Mouse (Mus musculus) kidney, embryonic 15.5 days (tissue): ENCODE measurements around the gene Dtl. TPM values are rescaled to one million over a fixed set of nuclear protein-coding genes. Genes with fewer than 3 reads are reported as not detected.
A peak's percentile ranks its signal among the peaks of the same experiment; 100 is the strongest.

Experiments
- ATAC-seq: fragments of 200-750 bp; cut with Nextera tagmentation; replicated peaks from 2 replicates; pipeline ENCODE4 v1.8.0; 2017; ENCODE audit warnings: moderate TSS enrichment; ENCODE audit not compliant: low FRiP score
- H3K27ac ChIP-seq: fragments of 300-500 bp; sonication (generic); 2 replicates; pipeline ENCODE4 v1.5.1; 2015; ENCODE audit warnings: mild to moderate bottlenecking, inconsistent platforms
- H3K27me3 ChIP-seq: fragments of 300-500 bp; sonication (generic); 2 replicates; pipeline ENCODE4 v1.6.1; 2015; ENCODE audit warnings: inconsistent platforms
- H3K36me3 ChIP-seq: fragments of 300-500 bp; sonication (generic); 2 replicates; pipeline ENCODE4 v1.6.1; 2015; ENCODE audit warnings: inconsistent platforms
- H3K4me1 ChIP-seq: fragments of 300-500 bp; sonication (generic); 2 replicates; pipeline ENCODE4 v1.6.1; 2015; ENCODE audit warnings: inconsistent platforms
- H3K4me2 ChIP-seq: fragments of 300-500 bp; sonication (generic); 2 replicates; pipeline ENCODE4 v1.6.1; 2015; ENCODE audit warnings: moderate library complexity, mild to moderate bottlenecking, inconsistent platforms
- H3K4me3 ChIP-seq: fragments of 300-500 bp; sonication (generic); replicated peaks from 2 replicates; pipeline ENCODE4 v1.5.1; 2015; ENCODE audit warnings: mild to moderate bottlenecking, inconsistent platforms
- H3K9ac ChIP-seq: fragments of 300-500 bp; sonication (generic); 2 replicates; pipeline ENCODE4 v1.6.1; 2015; ENCODE audit warnings: mild to moderate bottlenecking, inconsistent platforms
- H3K9me3 ChIP-seq: fragments of 300-500 bp; sonication (generic); replicated peaks from 2 replicates; pipeline ENCODE4 v1.6.1; 2016; ENCODE audit warnings: inconsistent platforms
- WGBS: fragments of 180-500 bp; shearing (Covaris S2); methylation state at CpG from one replicate; pipeline ENCODE4 v1.1.7; 2015; ENCODE audit warnings: mixed read lengths; 5-methylcytosine and 5-hydroxymethylcytosine counted together
- polyA plus RNA-seq: library from polyadenylated mRNA; unstranded; fragments of >200 nt; fragmentation: Nextera tagmentation; extraction: Ambion mirVana; gene quantifications from 2 replicates; pipeline ENCODE4 v1.2.1, GENCODE M21; 2015

Gene Dtl
- polyA plus RNA-seq, 1 experiment from 2014 or later = 59.7 TPM

- Histone ChIP-seq H3K4me3 (peak overlapping the region; percentile 96), H3K9ac (peak overlapping the region; percentile 84), H3K9me3 (0 out of 2 replicates have a peak, but pooled peaks cover 1% of the 10 kb centered on the region), H3K27ac (peak overlapping the region; percentile 97), H3K4me2 (peak overlapping the region; percentile 74), H3K27me3 (no peaks in the 10 kb centered on the region), H3K4me1 (peaks cover 31% of the 10 kb centered on the region), H3K36me3 (peaks cover 20% of the 10 kb centered on the region)
- 0% methylated on average over 52 of the region's 52 CpGs for WGBS
- ATAC-seq = peak; percentile 61
Measured at GRCm38 (mm10) chr1:191574871-191575457, 380 bp downstream of the Dtl start.

GRCm38 (mm10) chr1:191573906-191574639 is 1.3 kb downstream of the Dtl start:
- H3K9ac ChIP-seq = peak overlapping the region; percentile 84
- ATAC-seq = no peak
- H3K4me2 ChIP-seq = peak overlapping the region; percentile 74
- peaks cover 31% of the 10 kb centered on the region for H3K4me1 ChIP-seq
- H3K27me3 ChIP-seq = no peaks in the 10 kb centered on the region
- H3K4me3 ChIP-seq = peak overlapping the region; percentile 96
- H3K36me3 ChIP-seq = peaks cover 21% of the 10 kb centered on the region
- no peaks in the 10 kb centered on the region for H3K9me3 ChIP-seq
- H3K27ac ChIP-seq = peak overlapping the region; percentile 97
- WGBS = 1% methylated on average over 13 of the region's 13 CpGs

- 88% methylated on average over 3 of the region's 3 CpGs for WGBS
Measured at GRCm38 (mm10) chr1:191570415-191570814, 4.9 kb downstream of the Dtl start.

GRCm38 (mm10) chr1:191569625-191570024 is 5.7 kb downstream of the Dtl start:
- 92% methylated on average over 2 of the region's 2 CpGs for WGBS
- H3K27me3 ChIP-seq = no peaks in the 10 kb centered on the region

More at GRCm38 (mm10) chr1:191570415-191570814, 4.9 kb downstream of the Dtl start:
- Histone ChIP-seq H3K36me3 (peaks cover 37% of the 10 kb centered on the region), H3K4me3 (no peak overlapping the region), H3K27ac (no peak overlapping the region), H3K27me3 (no peaks in the 10 kb centered on the region), H3K4me2 (no peak overlapping the region), H3K9ac (no peak overlapping the region), H3K9me3 (no peaks in the 10 kb centered on the region), H3K4me1 (peaks cover 11% of the 10 kb centered on the region; the same call in 1 of the 2 replicates)
- ATAC-seq = no peak

GRCm38 (mm10) chr1:191567859-191568258 is 7.5 kb downstream of the Dtl start:
- H3K9ac ChIP-seq = no peak overlapping the region
- peaks cover 40% of the 10 kb centered on the region for H3K36me3 ChIP-seq
- no peaks in the 10 kb centered on the region for H3K27me3 ChIP-seq
- no peaks in the 10 kb centered on the region for H3K9me3 ChIP-seq
- WGBS = 100% methylated on average over 1 of the region's 1 CpGs
- no peak overlapping the region for H3K27ac ChIP-seq
- H3K4me3 ChIP-seq = no peak overlapping the region
- ATAC-seq = no peak
- H3K4me2 ChIP-seq = no peak overlapping the region
- H3K4me1 ChIP-seq = peaks cover 4% of the 10 kb centered on the region; the same call in 1 of the 2 replicates

More at GRCm38 (mm10) chr1:191569625-191570024, 5.7 kb downstream of the Dtl start:
- Histone ChIP-seq H3K4me3 (no peak overlapping the region), H3K9ac (no peak overlapping the region), H3K36me3 (peaks cover 40% of the 10 kb centered on the region), H3K27ac (no peak overlapping the region), H3K4me2 (no peak overlapping the region), H3K4me1 (peaks cover 11% of the 10 kb centered on the region; the same call in 1 of the 2 replicates), H3K9me3 (no peaks in the 10 kb centered on the region)
- no peak for ATAC-seq

GRCm38 (mm10) chr1:191562823-191563365 is 12.4 kb downstream of the Dtl start:
- Histone ChIP-seq H3K9me3 (no peaks in the 10 kb centered on the region), H3K4me1 (no peaks in the 10 kb centered on the region), H3K9ac (no peak overlapping the region), H3K27ac (no peak overlapping the region), H3K36me3 (peaks cover 51% of the 10 kb centered on the region), H3K4me3 (no peak overlapping the region), H3K4me2 (no peak overlapping the region), H3K27me3 (no peaks in the 10 kb centered on the region)
- 70% methylated on average over 6 of the region's 6 CpGs for whole genome bisulfite sequencing
- ATAC-seq = no peak

- ATAC-seq = no peak
- WGBS = 82% methylated on average over 5 of the region's 5 CpGs
Measured at GRCm38 (mm10) chr1:191559779-191560178, 15.6 kb downstream of the Dtl start.

GRCm38 (mm10) chr1:191557109-191557508 is 18.2 kb downstream of the Dtl start:
- no peak overlapping the region for H3K4me3 ChIP-seq
- no peak overlapping the region for H3K9ac ChIP-seq
- 76% methylated on average over 8 of the region's 8 CpGs for WGBS
- no peaks in the 10 kb centered on the region for H3K4me1 ChIP-seq
- no peaks in the 10 kb centered on the region for H3K9me3 ChIP-seq
- ATAC-seq = no peak
- H3K36me3 ChIP-seq = peaks cover 76% of the 10 kb centered on the region
- no peak overlapping the region for H3K27ac ChIP-seq
- H3K4me2 ChIP-seq = no peak overlapping the region
- no peaks in the 10 kb centered on the region for H3K27me3 ChIP-seq

More at GRCm38 (mm10) chr1:191559779-191560178, 15.6 kb downstream of the Dtl start:
- H3K27me3 ChIP-seq = no peaks in the 10 kb centered on the region
- peaks cover 62% of the 10 kb centered on the region for H3K36me3 ChIP-seq
- H3K9me3 ChIP-seq = no peaks in the 10 kb centered on the region
- H3K4me3 ChIP-seq = no peak overlapping the region
- H3K27ac ChIP-seq = no peak overlapping the region
- H3K4me1 ChIP-seq = no peaks in the 10 kb centered on the region
- H3K9ac ChIP-seq = no peak overlapping the region
- no peak overlapping the region for H3K4me2 ChIP-seq

- H3K4me2 ChIP-seq = no peak overlapping the region
- H3K36me3 ChIP-seq = peaks cover 67% of the 10 kb centered on the region
- no peaks in the 10 kb centered on the region for H3K27me3 ChIP-seq
- no peak for ATAC-seq
- no peaks in the 10 kb centered on the region for H3K4me1 ChIP-seq
- H3K9me3 ChIP-seq = no peaks in the 10 kb centered on the region
- H3K27ac ChIP-seq = no peak overlapping the region
- H3K9ac ChIP-seq = no peak overlapping the region
- WGBS = 82% methylated on average over 4 of the region's 4 CpGs
- H3K4me3 ChIP-seq = no peak overlapping the region
Measured at GRCm38 (mm10) chr1:191550786-191551185, 24.6 kb downstream of the Dtl start.

GRCm38 (mm10) chr1:191543747-191544146 is 31.6 kb downstream of the Dtl start:
- Histone ChIP-seq H3K9ac (no peak overlapping the region), H3K4me1 (no peaks in the 10 kb centered on the region), H3K36me3 (peaks cover 90% of the 10 kb centered on the region), H3K4me3 (no peak overlapping the region), H3K27me3 (no peaks in the 10 kb centered on the region), H3K9me3 (no peaks in the 10 kb centered on the region), H3K4me2 (no peak overlapping the region), H3K27ac (no peak overlapping the region)
- ATAC-seq = no peak
- WGBS = 89% methylated on average over 3 of the region's 3 CpGs

- no peaks in the 10 kb centered on the region for H3K4me1 ChIP-seq
- H3K9me3 ChIP-seq = no peaks in the 10 kb centered on the region
- WGBS = 90% methylated on average over 4 of the region's 4 CpGs
- no peaks in the 10 kb centered on the region for H3K27me3 ChIP-seq
- no peak overlapping the region for H3K9ac ChIP-seq
- ATAC-seq = no peak
- peaks cover 89% of the 10 kb centered on the region for H3K36me3 ChIP-seq
- no peak overlapping the region for H3K4me3 ChIP-seq
- no peak overlapping the region for H3K4me2 ChIP-seq
- no peak overlapping the region for H3K27ac ChIP-seq
Measured at GRCm38 (mm10) chr1:191541619-191542018, 33.7 kb downstream of the Dtl start.

- Histone ChIP-seq H3K27me3 (no peaks in the 10 kb centered on the region), H3K4me2 (no peak overlapping the region), H3K4me1 (no peaks in the 10 kb centered on the region), H3K9ac (no peak overlapping the region), H3K36me3 (peaks cover 89% of the 10 kb centered on the region), H3K4me3 (no peak overlapping the region), H3K27ac (no peak overlapping the region), H3K9me3 (no peaks in the 10 kb centered on the region)
- WGBS = 93% methylated on average over 9 of the region's 9 CpGs
- no peak for ATAC-seq
Measured at GRCm38 (mm10) chr1:191541014-191541413, 34.3 kb downstream of the Dtl start.
